Mouse (Mus musculus) gastrocnemius, postnatal 4 days (tissue): ENCODE data around the gene Mettl3. TPM values are rescaled to one million over a fixed set of nuclear protein-coding genes. Genes with fewer than 3 reads are reported as not detected.
A peak's percentile ranks its signal among the peaks of the same experiment; 100 is the strongest.
"Not testable (repeated sequence)": the region's sequence is repeated elsewhere in the genome, so short reads cannot be mapped to it uniquely, and the experiment has no call there.

Experiments used
- DNase-seq, 2 experiments: peaks; one replicate each; pipeline ENCODE4 v3.0.0; 2021 to 2022; ENCODE audit warnings: low spot score in 2 of 2, mixed read lengths in 2 of 2
- long read RNA-seq, 2 experiments: library from polyadenylated mRNA; stranded (forward); transcript quantifications; one replicate each; pipeline ENCODE4 v2.0.0; 2021
- total RNA-seq, 2 experiments: library from RNA; stranded (reverse); gene quantifications; 2 replicates each; pipeline ENCODE4 v1.2.3; 2021

Gene Mettl3
- 10 to 100 TPM; 22.1 to 24.8 TPM for total RNA-seq
- long read RNA-seq, experiment 1, transcript Mettl3-201 (11 exons, 2,025 nt): major isoform, 10 of 18 reads
- long read RNA-seq, experiment 1, partial matches to known transcripts: 3 of 18 reads
- long read RNA-seq, experiment 1, other reads (novel, unspliced or antisense): 5 of 18 reads
- long read RNA-seq, experiment 2, transcript Mettl3-201 (11 exons, 2,025 nt): major isoform, 11 of 19 reads
- long read RNA-seq, experiment 2, partial matches to known transcripts: 2 of 19 reads
- long read RNA-seq, experiment 2, other reads (novel, unspliced or antisense): 6 of 19 reads

DNA sequence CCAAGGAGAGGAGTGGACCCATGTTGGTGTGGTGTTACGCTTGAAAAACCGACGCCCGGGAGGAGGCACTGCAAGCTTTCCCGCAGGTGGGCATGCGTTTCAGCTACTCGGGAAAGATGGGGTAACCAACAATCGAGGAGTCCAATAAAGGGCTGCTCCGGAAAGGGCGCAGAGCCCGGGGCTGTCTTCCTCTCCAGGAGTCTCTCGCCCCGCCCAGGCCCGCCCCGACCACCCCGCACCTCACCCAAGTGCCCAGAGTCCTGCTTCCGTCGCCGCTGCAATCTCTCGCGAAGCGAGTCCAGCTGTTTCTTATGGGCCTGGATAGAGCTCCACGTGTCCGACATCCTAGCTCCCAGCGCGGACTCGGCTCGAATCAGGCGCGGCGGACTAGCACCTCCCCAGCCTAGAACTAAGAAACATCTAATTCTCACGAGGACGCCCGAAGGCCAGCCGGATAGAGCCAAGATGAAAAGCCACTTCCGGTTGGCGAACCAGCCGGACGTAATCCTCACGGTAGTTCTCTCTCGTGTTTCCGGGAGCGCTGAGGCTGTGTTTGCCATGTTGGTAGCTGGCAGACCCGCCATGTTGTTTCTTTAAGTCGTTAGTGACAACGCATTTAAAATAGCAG lies at the start of gene Mettl3:
Gene Mettl3, minus strand, starts transcription at position 485 of the 628 bp plus-strand sequence.
- peak; percentile 76 to 92 for DNase-seq

DNA sequence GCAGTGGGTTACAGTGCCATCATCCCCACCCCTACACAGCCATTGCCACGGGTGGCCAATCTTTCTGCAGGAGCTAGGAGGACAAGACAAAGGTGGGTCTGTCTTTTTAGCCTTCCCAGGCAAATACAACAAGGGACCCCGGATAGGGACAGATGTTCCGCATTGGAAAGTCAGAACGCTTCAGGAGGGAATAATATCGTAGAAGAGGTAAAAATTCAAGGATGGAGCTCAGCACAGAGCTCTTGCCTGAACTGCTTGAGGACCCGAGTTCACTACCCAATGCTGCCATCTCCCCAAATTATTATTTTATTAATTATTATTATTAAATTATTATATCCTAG lies 34.6 kb upstream of the Mettl3 start:
- no peak for DNase-seq

DNA sequence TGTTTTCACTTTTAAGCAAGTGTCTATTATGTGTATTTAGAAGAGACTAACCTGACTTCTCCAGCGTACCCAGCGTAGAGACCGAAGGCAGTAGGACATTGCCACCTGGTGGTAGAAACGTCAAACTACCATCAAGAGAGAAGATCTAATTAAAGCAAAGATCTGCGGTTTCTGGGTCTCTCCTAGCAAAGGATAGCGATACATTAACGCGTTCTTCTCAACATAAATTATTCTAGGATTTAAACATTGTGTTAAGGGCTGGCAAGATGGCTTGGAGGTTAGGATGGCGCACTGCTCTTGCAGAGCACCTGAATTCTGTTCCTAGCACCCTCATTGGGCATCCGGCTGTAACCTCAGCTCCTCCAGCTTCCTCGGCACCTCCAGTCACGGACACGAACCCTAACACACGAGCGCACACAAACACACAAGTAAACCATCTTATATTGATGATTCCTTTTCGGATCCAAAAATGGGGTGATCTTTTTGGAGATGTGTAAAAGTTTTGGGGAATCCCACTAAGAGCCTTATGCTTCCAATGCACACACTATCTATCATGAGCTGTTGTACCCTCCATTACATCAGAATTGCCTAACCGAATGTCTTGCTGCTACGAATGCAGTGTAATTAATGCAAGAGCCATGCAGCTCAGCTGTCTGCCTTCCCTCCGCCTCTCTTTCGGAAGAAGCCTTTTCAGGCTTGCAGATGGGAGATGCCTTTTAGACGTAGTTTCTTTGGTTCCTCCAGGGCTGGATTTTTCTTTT lies 34.0 kb upstream of the Mettl3 start:
- peak in 1 of 2 experiments; percentile 59 for DNase-seq

DNA sequence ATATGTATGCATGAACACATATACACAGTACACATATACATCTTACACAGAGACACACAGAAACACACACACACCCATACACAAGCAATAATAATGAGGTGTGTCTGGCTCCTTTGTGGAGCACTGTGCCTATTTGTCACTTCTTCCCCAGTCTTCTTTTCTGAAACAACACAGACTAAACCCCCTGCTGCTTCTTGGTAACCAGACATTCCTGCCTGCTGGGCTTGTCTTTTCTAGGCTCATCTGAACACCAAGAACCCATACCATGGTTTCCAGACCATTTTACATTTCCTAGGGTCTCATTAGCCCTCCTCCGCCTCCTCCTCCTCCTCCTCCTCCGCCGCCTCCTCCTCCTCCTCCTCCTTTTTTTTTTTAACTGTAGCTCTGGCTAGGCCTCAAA lies 27.2 kb upstream of the Mettl3 start:
- no peak for DNase-seq

DNA sequence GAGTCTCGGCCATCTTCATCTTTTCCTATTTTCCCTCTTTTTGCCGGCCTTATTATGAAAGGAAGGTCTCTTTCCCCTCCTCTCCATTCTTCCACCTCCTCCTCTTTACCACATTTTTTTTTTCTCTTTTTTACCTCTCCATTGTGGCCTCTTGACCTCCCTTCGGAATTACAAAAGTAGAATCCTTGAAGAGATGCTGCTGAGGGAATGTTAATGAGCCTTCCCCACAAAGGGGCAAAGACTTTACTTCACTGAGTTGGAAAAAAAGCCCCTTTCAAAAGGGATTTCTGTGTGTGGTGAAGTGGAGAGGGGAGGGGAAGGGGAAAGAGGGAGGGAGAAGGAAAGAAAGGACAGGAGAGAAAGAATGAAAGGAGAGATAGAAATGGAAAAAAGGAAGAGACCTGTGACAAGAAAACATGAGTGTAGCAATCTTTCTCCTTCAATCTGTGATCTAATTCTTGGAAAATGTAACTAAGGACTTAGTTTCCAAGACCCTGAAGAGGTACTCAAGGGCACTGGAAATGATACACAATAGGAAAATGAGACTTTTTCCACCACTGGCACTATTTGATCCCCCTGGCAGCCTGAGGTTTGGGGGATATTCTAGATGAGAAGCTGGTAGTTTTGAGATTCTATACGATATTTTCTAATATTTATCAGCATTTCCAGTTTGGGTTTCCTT lies 26.3 kb upstream of the Mettl3 start:
- no peak for DNase-seq

DNA sequence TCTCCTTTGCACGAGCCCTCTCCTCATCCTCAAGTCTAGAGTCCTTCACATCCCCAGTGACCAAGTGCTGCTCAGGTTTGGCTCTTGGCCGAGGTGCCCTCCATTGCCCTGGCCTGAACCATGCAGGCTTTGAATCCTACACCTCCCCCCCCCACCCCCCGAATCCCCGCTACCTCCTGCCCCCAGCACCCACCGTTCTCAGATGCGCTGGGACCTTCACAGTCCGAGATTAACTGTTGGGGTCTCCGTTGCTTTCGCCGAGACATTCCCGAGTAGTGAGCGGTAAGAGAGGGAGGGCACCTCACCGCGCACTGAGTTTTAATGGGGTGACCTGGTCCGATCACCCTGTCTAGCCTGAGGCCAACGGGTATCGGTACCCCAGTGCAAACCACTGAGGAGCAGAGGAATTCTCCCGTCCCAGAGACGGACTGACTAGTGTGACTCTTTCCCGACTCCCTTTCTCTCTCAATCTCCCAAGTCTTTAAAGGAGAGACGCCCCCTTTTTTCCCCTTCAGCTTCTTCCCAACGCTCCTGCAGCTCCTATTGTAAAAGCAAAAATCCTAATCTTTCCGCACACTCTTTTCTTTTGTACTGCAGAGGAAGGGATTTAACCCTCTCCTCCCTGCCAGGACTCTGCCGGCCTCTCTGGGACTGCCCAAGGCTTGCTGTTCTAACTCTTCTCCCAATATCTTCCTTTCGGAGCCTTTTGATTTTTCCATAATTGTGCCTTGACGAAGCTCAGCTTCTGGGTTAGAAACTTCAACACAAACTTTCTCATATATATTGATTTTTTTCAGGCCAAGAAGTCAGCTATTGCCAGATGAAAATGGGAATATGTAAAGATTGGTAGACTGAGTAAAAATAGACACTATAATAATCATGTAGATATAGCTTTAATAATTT lies 23.2 kb upstream of the Mettl3 start, which contains the start of gene Sall2:
Gene Sall2, minus strand, starts transcription at position 853 of the 903 bp plus-strand sequence.
- no peak for DNase-seq

DNA sequence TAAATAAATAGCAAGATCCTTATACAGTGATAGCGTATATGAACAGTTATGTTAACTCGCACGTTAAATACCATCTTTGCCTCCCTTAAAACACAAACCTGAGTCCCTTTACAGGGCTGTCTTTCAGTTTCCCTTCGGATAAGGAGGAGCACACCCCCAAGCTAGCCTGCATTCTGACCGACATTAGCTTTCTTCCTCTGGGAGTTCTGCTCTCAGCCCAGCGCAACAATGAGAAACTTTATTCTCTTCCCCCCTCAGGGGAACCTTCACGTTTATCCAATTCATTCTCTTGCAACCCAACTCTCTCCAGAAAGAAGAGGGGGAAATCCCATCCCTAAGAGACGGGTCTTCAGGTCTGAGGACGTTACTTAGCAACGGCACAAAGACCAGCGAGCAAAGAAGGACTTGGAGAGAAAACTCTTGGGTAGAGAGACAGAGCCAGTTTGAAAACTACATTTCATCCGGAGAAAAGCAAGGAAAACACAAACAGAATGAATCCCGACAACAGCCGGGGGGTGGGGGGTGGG lies 22.5 kb upstream of the Mettl3 start:
- no peak for DNase-seq

DNA sequence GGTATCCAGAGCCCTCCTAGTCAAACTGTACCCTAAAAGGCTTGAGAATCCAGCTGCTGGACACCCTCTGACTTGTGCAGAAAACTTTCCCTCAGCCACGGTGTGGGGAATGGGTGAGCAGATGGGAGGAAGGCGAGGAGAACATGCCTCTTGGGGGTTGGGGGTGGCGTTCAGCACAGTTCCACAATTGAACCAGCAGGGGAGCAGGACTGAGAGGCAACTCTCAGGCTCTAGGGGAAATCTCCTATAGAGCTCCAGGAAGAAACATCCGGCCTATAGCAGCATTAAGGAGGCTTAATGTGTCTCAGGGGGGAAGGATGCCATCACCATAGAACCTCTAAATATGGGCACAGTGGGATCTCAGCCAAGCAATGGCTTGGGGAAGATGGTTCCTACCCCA lies 21.0 kb upstream of the Mettl3 start:
- no peak for DNase-seq

DNA sequence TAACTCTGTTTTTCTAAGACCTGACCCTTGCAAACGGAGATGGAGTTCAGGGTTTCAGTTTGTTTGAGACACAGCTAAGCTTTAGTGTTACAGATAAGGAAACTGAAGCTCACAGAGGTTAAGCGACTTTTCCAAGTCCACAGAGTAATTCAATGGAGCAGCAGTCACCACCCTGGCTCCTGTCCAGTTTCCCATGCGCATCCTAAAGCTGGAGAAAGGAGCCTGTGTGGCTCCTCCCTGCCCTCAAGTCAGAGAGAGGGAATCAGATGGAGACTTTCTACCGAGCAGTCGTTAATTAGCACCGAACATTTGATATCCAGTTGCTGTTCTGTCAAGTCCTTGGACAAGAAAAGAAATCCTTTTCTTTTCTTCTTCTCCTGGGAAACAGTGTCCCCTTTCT lies 14.4 kb upstream of the Mettl3 start:
- DNase-seq: no peak

DNA sequence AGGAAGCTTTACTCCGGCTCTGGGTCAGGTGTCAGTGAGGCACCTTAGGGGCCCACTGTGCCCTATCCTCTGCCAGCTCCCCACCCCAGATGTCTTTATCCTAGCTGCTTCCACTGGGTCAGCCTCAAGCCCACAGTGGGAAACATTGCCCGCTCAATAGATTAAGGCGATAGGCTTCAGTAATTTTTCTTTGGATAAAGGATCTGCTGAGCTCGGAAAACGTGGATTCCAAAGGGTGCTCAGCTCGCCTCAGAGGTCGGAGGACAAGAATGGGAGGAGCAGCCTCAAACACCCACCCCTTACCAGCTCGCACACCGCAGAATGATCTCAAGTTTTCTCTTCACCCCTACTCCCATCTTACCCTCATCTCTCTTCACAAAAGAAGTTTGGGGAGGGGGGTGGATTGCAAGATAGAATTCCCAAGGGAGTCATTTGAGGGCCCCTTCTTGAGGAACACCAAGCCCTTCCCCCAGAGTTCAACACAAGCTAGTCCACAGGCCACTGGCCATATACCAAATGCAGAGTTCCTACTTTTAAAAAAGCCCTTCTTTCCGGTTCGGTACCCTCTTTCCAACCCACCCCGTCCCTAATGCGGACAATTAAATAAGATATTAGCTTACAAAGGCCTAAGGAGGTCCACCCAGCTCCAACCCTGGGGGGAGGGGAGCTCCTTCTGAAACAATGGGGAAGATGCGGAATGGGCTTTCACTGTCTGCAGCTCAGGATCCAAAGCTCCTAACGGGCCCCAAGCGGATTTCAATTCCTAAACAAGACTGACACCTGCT lies 11.7 kb upstream of the Mettl3 start:
- DNase-seq: peak in 1 of 2 experiments; percentile 20

DNA sequence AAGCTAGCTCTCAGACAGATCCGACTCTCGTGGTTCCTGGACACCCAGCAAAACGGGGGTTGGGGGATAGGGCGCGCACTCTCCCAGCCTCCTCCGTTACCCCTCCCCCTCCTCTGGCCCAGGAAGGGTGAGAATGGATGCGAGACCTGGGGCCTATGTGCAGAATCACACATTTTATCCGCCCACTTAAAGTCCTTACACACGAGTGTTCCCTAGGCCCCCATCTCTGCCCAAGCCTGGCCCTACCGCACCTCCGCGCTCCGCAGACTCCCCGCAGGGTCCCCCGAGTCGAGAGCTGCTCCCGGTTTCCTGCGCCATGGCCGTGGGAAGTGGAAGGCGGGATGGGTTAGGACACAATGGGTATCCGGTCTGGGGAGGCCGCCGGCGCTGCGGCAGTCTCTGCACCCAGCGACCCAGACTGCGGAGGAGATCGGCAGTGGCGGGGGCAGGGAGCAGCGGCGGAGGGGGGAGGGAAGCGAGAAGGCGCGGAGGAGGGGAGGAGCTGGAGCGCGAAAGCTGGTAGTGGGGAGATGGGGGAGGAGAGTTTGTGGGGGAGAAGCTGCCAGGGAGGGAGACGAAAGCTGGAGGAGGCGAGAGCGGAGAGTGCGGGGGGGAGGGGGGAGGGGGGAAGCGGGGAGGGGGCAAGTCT lies 11.0 kb upstream of the Mettl3 start:
- peak in 1 of 2 experiments; percentile 64 for DNase-seq

DNA sequence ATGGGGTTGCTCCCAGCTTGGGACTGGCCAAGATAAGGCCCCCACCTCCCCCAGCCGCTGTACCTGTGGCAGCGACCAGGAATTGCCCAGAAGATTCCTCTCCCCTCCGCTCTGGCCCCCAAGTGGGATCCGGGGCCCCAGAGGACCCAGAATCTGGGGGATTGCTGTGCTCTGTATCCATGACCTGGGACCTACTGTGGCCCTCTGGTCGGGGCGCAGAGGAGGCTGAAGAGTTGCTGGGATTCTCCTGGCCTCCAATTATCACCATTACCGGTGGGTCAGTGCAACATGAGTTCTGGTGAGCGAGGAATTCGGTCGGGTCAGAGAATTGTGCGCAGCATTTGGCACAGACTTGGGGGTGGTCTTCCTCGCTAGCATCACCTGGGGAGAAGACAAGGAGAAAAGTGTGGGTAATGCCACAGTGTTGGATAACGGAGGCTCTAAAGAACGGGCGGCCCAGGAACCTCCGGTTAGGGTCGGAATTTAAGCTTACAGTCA lies 10.4 kb upstream of the Mettl3 start:
- no peak for DNase-seq

DNA sequence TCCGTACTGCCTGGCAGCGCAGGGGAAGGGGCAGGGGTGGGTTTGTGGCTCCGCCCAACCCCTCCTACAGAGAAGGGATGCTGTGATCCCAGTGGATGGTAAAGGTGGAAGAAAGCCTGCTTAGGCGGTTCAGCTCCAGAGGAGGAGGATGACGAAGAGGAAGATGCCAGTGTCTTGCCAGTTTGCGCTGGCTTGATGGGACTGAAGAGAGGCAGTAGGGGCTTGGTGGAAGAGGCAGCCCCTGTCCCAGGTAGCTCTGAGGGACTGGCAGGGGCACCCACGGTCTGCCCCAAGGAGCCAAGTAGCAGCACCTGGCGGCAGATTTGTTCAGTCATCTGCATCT lies 9.9 kb upstream of the Mettl3 start:
- no peak for DNase-seq

DNA sequence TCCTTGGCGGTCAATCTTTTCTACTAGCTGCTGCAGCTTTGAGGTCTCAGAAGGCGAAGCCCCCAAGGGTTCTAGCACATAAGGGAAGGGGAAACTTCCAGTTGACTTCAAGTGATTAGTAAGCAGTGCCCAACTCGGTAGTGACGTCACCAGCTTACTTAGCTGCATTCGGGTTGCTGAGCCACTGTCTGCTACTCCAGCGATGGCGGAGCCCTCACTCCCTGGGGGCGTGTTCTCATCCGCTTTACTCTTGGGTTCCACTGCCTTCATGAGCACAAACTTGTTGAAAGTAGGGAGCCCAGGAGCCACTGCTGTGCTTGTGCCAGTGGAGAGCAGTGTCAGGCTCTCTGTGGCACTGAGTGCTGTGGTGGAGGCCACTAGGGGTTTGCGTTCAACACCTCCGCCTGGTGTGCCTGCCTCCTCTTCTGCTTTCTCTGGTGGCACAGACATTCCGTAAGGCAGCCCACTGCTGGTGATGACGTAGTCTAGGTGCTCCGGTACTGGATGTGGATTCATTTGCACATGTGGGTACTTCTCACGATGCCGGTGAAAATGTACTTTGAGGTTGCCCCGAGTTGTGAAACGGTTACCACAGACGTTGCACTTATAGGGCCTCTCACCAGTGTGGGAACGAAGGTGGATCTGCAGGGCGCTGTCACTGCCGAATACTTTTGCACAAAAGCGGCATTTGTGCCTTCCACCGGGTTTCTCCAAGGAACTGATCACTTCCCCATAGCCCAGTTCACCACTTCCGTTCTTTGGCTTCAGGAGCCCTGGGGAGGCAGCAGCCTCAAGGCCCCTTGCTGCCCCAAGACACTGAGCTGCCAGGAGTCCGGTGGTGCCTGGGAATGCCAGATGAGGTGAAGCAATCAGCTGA lies 9.2 kb upstream of the Mettl3 start:
- no peak for DNase-seq

DNA sequence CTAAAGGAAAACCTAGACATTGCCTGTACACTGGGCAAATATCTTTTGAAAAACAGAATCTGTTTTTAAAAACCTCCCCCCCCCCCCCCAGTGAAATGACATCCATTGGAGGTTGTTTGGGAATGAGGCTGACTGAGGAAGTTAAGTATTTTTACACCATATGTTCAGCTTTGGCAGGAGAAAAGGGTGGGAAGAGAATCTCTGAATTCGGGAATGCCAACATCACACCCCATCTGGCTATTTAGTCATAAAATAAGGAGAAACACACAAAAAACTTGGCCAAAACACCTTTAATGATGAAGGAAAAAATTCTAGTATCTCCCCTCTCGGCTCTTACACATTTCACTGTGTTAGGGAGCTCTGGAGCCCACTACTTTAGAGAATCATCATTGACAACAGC lies 6.0 kb upstream of the Mettl3 start:
- no peak for DNase-seq

DNA sequence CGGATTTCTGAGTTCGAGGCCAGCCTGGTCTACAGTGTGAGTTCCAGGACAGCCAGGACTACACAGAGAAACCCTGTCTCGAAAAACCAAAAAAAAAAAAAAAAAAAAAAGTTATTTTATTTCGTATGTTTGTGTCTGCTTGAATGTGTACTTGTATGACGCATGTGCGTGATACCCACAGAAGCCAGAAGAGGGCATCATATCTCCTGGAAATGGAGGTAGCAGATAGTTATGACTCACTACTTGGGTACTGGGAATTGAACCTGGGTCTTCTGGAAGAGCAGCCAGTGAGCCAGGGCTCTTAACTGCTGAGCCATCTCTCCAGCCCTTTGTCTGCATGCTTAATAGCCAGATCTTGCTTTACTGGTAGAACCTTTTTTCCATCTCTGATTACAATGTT lies 5.4 kb upstream of the Mettl3 start:
- not testable (repeated sequence) for DNase-seq

DNA sequence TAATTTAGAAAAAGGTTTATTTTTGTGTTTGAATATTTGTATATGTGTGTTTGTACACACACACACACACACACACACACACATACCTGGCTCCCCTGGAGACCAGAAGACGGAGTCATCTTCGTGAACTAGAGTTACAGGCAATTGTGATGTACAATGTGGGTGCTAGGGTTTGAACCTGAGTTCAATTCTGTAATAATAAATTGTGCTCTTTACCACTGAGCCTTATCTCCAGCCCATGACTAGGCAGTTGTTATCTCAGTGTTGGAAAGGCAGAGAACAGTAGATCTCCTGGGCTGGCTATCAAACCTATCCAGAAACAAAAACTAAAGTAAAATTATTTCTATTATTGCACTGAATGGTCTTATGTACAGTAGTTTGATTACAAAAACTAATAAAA lies 1.2 kb upstream of the Mettl3 start:
- no peak for DNase-seq

DNA sequence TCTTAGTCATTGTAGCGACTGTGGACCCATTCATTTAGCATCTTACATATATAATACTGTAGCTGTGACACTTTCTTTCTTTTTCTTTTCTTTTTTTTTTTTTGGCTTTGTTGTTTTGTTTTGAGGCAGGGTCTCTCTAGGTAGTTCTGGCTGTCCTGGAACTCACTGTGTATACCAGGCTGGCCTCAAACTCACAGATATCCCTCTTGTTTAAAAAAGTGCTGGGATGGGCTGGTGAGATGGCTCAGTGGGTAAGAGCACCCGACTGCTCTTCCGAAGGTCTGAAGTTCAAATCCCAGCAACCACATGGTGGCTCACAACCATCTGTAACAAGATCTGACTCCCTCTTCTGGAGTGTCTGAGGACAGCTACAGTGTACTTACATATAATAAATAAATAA lies 1.4 kb downstream of the Mettl3 start:
- DNase-seq: not testable (repeated sequence)
